Mouse (Mus musculus) heart, embryonic 14.5 days (tissue): ENCODE data around the gene Fbxo47. TPM values are rescaled to one million over a fixed set of nuclear protein-coding genes. Genes with fewer than 3 reads are reported as not detected.

Experiments used
- ATAC-seq: fragments of 200-750 bp; cut with Nextera tagmentation; 2 replicates; pipeline ENCODE4 v1.8.0; 2017; ENCODE audit warnings: low read depth, moderate TSS enrichment; ENCODE audit not compliant: insufficient number of reproducible peaks, insufficient read depth, low FRiP score
- H3K27ac ChIP-seq, 2 experiments: fragments of 200-500 bp in 1 of 2; fragments of 300-500 bp in 1 of 2; sonication (generic) in 1 of 2; replicated peaks in 1 of 2; 2 replicates each; pipeline ENCODE4 v1.5.1; 2012 to 2014; ENCODE audit warnings: low read depth in 2 of 2, low read length in 2 of 2, control low read depth in 1 of 2, mild to moderate bottlenecking in 1 of 2, mixed read lengths in 1 of 2; ENCODE audit not compliant: control insufficient read depth in 1 of 2, insufficient read depth in 1 of 2
- H3K27me3 ChIP-seq: fragments of 300-500 bp; sonication (generic); 2 replicates; pipeline ENCODE4 v1.6.1; 2014; ENCODE audit warnings: mild to moderate bottlenecking, low read length, control low read depth; ENCODE audit not compliant: control insufficient read depth, insufficient read depth
- H3K36me3 ChIP-seq: fragments of 300-500 bp; sonication (generic); 2 replicates; pipeline ENCODE4 v1.6.1; 2014; ENCODE audit warnings: mild to moderate bottlenecking, control low read depth, low read length, mixed read lengths; ENCODE audit not compliant: control insufficient read depth, insufficient read depth
- H3K4me1 ChIP-seq, 2 experiments: fragments of 200-500 bp in 1 of 2; fragments of 300-500 bp in 1 of 2; sonication (generic) in 1 of 2; 2 replicates each; pipeline ENCODE4 v1.6.1; 2012 to 2014; ENCODE audit warnings: low read length in 2 of 2, control low read depth in 1 of 2, mixed read lengths in 1 of 2; ENCODE audit not compliant: control insufficient read depth in 2 of 2, insufficient read depth in 2 of 2
- H3K4me2 ChIP-seq: fragments of 300-500 bp; sonication (generic); 2 replicates; pipeline ENCODE4 v1.6.1; 2014; ENCODE audit warnings: mild to moderate bottlenecking, low read length
- H3K4me3 ChIP-seq, 2 experiments: fragments of 200-500 bp in 1 of 2; fragments of 300-500 bp in 1 of 2; sonication (generic) in 1 of 2; 2 replicates each; pipeline ENCODE4 v1.5.1; 2012 to 2014; ENCODE audit warnings: low read length in 2 of 2, mild to moderate bottlenecking in 2 of 2, control low read depth in 1 of 2, low read depth in 1 of 2, moderate library complexity in 1 of 2; ENCODE audit not compliant: control insufficient read depth in 1 of 2, insufficient read depth in 1 of 2
- H3K9ac ChIP-seq: fragments of 300-500 bp; sonication (generic); 2 replicates; pipeline ENCODE4 v1.6.1; 2014; ENCODE audit warnings: mild to moderate bottlenecking, low read length
- H3K9me3 ChIP-seq: fragments of 300-500 bp; sonication (generic); 2 replicates; pipeline ENCODE4 v1.6.1; 2016; ENCODE audit warnings: low read length, control low read depth; ENCODE audit not compliant: control insufficient read depth
- WGBS: fragments of 180-500 bp; shearing (Covaris S2); extraction: QIAGEN DNeasy Blood & Tissue Kit; methylation state at CpG from one replicate; pipeline ENCODE4 v1.1.7; 2014; 5-methylcytosine and 5-hydroxymethylcytosine counted together
- polyA plus RNA-seq: library from polyadenylated mRNA; unstranded; fragments of >200 nt; fragmentation: Nextera tagmentation; extraction: Ambion mirVana; gene quantifications from 2 replicates; pipeline ENCODE4 v1.2.1, GENCODE M21; 2014

Fbxo47 gene
- polyA plus RNA-seq, 1 experiment from 2014 or later, result 1.2 TPM

DNA sequence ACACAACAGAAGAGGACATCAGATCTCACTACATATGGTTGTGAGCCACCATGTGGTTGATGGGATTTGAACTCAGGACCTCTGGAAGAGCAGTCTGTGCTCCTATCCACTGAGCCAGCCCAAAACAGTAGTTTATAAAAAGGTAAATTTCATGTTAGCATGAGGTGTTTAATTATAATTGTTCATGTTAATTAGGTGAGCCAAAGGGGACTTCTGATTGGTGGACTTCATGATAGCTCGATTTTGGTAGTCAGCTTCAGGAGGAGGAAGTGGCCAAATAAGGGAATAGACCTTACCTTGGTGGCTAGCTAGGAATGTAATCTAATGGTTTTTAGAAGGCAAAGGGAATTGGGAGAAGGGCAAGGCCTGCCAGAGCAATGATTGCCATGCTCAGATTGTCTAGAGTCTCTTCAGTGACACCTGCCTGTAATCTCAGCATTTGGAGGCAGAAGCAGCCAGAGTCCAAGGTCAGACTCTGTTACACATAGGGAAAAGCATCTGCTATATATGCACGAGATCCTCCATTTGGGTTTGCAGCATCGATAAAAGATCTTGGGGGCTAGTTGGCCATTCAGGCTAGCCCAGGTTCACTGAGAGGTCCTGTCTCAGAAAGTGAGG lies 13.7 kb upstream of the Fbxo47 start:
- no peak for ATAC-seq
- Histone ChIP-seq H3K4me1 (no peaks in the 10 kb centered on the region; a peak in 1 of 4 replicates), H3K4me2 (no peak overlapping the region), H3K9ac (no peak overlapping the region), H3K36me3 (no peaks in the 10 kb centered on the region), H3K4me3 (no peak overlapping the region), H3K9me3 (0 out of 2 replicates have a peak, but pooled peaks cover 4% of the 10 kb centered on the region), H3K27ac (no peak overlapping the region), H3K27me3 (no peaks in the 10 kb centered on the region)
- WGBS, result 66% methylated on average over 3 of the region's 3 CpGs

DNA sequence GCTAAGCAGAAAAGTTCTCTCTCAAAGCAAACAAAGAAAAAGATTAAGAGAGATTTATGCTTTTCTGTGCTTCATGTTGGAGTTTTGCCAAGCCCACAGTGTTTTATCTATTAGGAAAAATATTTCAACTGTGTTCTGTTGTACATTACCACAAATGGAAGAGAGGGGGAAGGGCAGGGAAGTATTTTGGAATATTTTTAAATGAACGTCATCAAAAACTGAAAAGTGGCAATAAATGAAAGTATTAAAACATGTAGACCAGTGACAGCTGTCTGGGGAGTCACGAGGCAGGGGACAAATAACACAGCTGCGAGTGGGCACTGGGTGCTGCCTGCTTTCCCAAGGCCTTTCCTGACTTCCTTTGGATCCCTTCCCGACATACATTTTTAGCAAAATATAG lies 12.7 kb upstream of the Fbxo47 start:
- Histone ChIP-seq H3K4me1 (no peaks in the 10 kb centered on the region; a peak in 1 of 4 replicates), H3K9me3 (0 out of 2 replicates have a peak, but pooled peaks cover 4% of the 10 kb centered on the region), H3K4me3 (no peak overlapping the region), H3K27ac (no peak overlapping the region), H3K36me3 (no peaks in the 10 kb centered on the region), H3K9ac (no peak overlapping the region), H3K4me2 (no peak overlapping the region), H3K27me3 (no peaks in the 10 kb centered on the region)
- ATAC-seq, result no peak
- WGBS, result 49% methylated on average over 4 of the region's 4 CpGs

- ATAC-seq, result no peak
- 64% methylated on average over 5 of the region's 5 CpGs for WGBS
- H3K9ac ChIP-seq, result no peak overlapping the region
Measured at GRCm38 (mm10) chr11:97891821-97892220, 7.9 kb upstream of the Fbxo47 start.

GRCm38 (mm10) chr11:97885296-97885915 lies 1.5 kb upstream of the Fbxo47 start:
- 82% methylated on average over 2 of the region's 2 CpGs for WGBS
- Histone ChIP-seq H3K4me3 (no peak overlapping the region), H3K9me3 (peaks cover 5% of the 10 kb centered on the region; the same call in 1 of the 2 replicates), H3K9ac (no peak overlapping the region), H3K27me3 (no peaks in the 10 kb centered on the region), H3K36me3 (no peaks in the 10 kb centered on the region), H3K4me2 (no peak overlapping the region), H3K27ac (no peak overlapping the region), H3K4me1 (no peaks in the 10 kb centered on the region)
- ATAC-seq, result no peak

More at GRCm38 (mm10) chr11:97891821-97892220, 7.9 kb upstream of the Fbxo47 start:
- Histone ChIP-seq H3K4me2 (no peak overlapping the region), H3K4me1 (no peaks in the 10 kb centered on the region), H3K27me3 (no peaks in the 10 kb centered on the region), H3K4me3 (no peak overlapping the region), H3K9me3 (0 out of 2 replicates have a peak, but pooled peaks cover 4% of the 10 kb centered on the region), H3K36me3 (no peaks in the 10 kb centered on the region), H3K27ac (no peak overlapping the region)

DNA sequence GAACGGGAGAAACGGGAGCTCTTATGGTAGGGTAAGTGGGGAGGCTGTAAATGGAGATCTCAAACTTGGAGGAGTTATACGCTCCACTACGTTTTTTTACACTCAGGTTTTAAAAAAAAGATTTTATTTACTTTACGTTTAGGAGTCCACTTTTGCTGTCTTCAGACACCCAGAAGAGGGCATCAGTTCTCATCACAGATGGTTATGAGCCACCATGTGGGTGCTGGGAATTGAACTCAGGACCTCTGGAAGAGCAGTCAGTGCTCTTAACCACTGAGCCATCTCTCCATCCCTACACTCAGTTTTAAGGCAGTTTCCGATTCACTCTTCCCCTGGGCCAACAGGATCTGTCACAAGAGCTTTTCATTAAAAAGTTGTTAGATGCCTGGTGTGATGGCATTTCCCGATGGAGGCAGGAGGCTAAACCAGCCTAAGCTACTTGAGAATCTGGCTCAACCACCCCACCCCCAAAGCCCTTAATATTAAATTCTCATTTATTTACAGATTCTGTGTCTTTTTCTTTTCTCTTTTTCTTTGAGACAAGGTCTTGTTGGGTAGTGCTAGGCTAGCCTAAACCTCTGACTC lies 739 bp upstream of the Fbxo47 start:
- peak overlapping the region; percentile 62 to 65 for H3K4me3 ChIP-seq
- no peak for ATAC-seq
- WGBS, result 24% methylated on average over 7 of the region's 7 CpGs

DNA sequence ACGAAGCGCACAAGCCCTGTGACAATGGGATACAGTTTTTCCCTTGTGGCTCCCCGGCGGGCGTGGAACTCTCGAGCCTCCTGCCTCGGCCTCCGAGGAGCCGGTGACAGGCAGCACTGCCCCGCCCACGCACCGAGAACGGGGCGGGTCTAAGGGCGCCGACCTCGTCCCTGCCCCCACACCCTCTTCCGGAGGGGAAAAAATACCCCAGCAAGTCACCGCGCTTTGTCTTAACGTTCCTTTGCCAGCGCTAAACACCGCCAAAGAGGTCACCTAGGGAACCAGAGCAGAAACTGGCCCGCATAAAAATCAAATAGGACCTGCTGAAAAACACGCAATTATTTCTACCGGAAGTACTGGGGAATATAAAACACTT lies 424 bp downstream of the Fbxo47 start:
- H3K4me2 ChIP-seq, result peak overlapping the region; percentile 75
- H3K4me1 ChIP-seq, result no peaks in the 10 kb centered on the region
- peaks cover 5% of the 10 kb centered on the region; the same call in 1 of the 2 replicates for H3K9me3 ChIP-seq
- peak overlapping the region; percentile 82 to 86 for H3K27ac ChIP-seq
- H3K36me3 ChIP-seq, result no peaks in the 10 kb centered on the region
- 7% methylated on average over 26 of the region's 26 CpGs for WGBS
- H3K9ac ChIP-seq, result peak overlapping the region; percentile 72
- peak; percentile 34; the same call in 1 of the 2 replicates for ATAC-seq
- no peaks in the 10 kb centered on the region for H3K27me3 ChIP-seq
- peak overlapping the region; percentile 52 to 62 for H3K4me3 ChIP-seq

More for the DNA sequence above, 739 bp upstream of the Fbxo47 start:
- H3K4me2 ChIP-seq, result peak overlapping the region; percentile 75
- peak overlapping the region; percentile 68 for H3K9ac ChIP-seq
- no peaks in the 10 kb centered on the region for H3K4me1 ChIP-seq
- peaks cover 5% of the 10 kb centered on the region; the same call in 1 of the 2 replicates for H3K9me3 ChIP-seq
- H3K27ac ChIP-seq, result peak overlapping the region; percentile 73 to 84
- H3K36me3 ChIP-seq, result no peaks in the 10 kb centered on the region
- no peaks in the 10 kb centered on the region for H3K27me3 ChIP-seq

- Histone ChIP-seq H3K4me1 (no peaks in the 10 kb centered on the region), H3K27ac (no peak overlapping the region)
- no peak for ATAC-seq
Measured at GRCm38 (mm10) chr11:97880362-97880761, 3.6 kb downstream of the Fbxo47 start.

More at GRCm38 (mm10) chr11:97880362-97880761, 3.6 kb downstream of the Fbxo47 start:
- Histone ChIP-seq H3K9me3 (peaks cover 5% of the 10 kb centered on the region; the same call in 1 of the 2 replicates), H3K27me3 (no peaks in the 10 kb centered on the region), H3K36me3 (no peaks in the 10 kb centered on the region), H3K4me3 (no peak overlapping the region), H3K4me2 (no peak overlapping the region), H3K9ac (no peak overlapping the region)
- 80% methylated on average over 4 of the region's 4 CpGs for WGBS
